Mouse (Mus musculus) megakaryocyte, adult 5-6 weeks (primary cell): Measurements from ENCODE around the gene Gstm7. TPM values are rescaled to one million over a fixed set of nuclear protein-coding genes. Genes with fewer than 3 reads are reported as not detected.
"Not testable (repeated sequence)": the region's sequence is repeated elsewhere in the genome, so short reads cannot be mapped to it uniquely, and the experiment has no call there.

Experiments used
- ATAC-seq: 2 replicates; pipeline ENCODE4 v1.8.0; 2016; ENCODE audit warnings: mild to moderate bottlenecking, inconsistent platforms; ENCODE audit not compliant: poor library complexity, severe bottlenecking
- total RNA-seq, 2 experiments: library from RNA; stranded (forward) in 1 of 2; stranded (reverse) in 1 of 2; fragments of 153-499, 151-499 nt in 1 of 2; fragments of 221-1000, 200-1000 nt in 1 of 2; gene quantifications; 2 replicates each; pipeline versions ENCODE4 v1.2.3 to v1.2.4; 2015 to 2017

The Gstm7 gene
- total RNA-seq, 2 experiments from 2014 or later = 0.44 to 1.9 TPM

DNA sequence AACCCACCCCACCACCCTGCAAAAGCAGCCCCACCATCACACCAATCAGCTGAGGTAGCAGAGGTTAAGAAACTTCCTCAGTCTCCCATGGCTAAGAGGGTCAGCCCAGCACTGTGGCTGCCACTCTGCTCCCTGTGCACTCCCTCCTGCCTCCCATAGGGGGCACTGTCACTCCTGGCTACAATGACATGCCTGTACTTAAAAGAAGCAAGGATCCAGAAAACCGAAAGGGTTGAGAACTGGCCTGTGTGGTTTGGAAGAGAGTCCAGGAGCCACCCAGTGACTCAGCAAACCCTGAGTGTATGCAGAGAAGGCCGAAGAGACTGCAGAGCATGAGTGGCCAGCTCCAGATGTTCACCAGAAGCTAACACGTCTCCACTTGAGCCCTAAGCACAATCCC, 7.8 kb upstream of the Gstm7 start:
- ATAC-seq = peak; percentile 90

DNA sequence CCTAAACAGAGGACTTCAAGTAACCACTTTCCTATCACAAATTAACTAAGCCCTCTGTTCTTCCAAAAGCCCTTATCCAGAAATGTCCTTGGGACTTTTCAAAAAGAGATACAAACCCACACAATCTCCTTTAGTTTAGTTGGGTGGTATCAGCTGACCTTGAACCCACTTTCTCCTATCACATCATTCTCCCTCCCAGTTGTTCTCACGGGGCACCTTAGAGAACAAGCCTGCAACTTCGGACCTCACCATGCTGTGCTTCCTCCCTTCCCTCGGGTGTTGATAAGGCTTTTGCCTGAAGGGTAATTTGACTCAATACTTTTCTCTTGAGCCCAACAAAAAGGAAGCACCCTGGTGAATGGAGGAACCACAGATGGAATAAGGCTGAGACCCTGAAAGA, 4.3 kb upstream of the Gstm7 start:
- no peak for ATAC-seq

DNA sequence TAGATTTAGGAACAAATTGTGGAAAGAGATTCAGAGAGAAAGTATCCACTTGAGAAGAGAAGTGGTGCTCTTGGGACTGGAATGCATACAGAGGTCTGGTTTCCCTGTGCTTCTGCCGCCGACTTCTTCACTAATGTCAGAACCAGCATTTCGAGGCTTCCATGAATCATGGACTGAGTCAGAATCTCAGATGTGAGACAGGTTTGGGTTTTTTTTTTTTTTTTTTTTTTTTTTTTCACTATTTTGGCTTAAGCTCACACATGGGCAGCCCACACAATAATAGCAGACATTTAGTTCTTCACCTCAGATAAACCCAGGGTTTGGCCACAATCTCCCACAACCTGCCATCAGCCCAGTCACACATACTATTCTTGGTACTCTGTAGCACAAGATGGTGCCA, 3.7 kb upstream of the Gstm7 start:
- ATAC-seq = no peak

DNA sequence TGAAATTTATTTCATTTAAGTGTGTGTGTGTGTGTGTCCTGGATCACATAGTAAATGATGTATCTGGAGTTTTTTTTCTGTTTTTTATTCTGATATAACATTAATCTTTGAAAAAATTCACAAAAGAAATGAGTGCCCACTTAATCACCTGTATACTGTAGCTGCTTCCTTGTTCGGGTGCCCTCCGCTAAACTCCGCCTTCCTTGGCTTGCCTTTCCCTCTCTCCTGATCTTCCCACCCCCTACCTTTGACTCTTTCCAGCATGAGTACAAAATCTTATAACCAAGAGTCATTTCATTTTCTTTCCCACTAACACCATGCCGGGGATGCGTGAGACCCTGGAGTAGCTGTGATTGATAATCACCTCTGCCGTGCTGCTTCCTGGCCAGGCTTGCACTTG, 511 bp upstream of the Gstm7 start:
- ATAC-seq = no peak

DNA sequence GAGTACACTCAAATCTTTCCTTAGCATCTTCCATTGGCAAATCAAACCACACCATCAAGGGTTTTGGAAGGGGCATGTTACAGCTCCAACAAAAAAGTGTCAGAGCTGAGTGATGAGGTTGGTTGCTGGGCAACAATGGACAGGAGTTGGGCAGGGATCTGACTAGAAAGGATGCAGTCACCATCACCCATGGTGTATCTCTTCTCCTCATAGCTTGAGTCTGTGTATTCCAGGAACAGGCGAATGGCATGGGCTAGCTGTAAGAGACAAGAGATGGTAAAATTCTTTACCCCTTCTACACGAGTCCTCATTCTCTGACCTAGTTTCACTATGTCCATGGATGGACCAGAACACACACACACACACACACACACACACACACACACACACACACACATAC, 483 bp downstream of the Gstm7 start:
- ATAC-seq = no peak

DNA sequence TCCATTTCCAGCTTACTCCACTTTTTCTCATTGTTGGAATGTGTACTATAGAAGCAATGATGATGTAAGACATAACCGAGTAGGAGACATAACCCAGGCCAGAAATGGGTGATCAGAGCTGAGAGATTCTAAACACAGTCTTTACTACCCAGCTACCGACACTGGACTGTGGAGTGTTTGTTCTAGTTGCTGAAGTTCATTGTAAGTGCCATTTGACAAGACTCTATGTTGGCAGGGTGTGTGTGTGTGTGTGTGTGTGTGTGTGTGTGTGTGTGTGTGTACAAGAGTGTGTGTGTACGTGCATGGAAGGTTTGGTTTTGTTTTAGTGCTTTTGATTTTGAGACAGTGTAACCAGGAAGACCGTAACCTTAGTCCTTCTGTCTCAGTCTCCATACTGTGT, 1.9 kb downstream of the Gstm7 start:
- no peak for ATAC-seq

DNA sequence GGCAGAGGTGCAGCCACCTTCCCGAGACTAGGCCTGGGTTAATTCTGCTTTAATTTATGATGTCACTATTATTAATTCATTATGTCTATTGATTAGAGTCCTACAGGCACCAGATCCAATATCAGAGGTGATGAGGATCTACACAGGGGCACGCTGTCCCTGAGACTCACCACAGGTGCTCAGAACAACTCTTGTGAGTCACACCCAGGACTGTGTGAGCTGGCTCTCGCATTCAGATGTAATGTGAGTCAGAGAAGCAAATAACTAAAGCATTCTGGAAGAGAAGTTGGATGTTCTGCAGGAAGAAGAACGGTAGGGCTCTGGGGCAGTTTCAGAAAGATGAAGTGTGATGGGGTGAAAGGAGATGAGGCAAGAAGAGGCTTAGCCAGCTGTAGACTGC, 2.4 kb downstream of the Gstm7 start:
- ATAC-seq = no peak

DNA sequence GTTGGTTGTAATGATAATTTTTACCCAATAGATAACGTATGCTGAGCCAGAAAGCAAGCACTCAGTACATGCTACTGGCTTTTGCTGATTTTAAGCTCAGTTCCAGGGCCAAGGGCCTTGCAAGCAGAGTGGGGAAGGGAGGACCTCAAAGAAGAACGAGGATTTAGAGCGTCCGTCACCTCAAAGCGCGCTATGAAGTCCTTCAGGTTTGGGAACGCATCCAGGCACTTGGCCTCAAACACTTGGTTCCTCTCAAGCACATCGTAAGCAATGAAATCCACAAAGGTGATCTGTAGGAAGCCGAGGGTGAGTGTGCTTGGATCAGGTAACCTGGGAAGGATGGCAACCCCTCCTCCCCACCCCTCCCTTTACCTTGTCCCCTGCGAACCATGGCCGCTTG, 2.9 kb downstream of the Gstm7 start:
- no peak for ATAC-seq

DNA sequence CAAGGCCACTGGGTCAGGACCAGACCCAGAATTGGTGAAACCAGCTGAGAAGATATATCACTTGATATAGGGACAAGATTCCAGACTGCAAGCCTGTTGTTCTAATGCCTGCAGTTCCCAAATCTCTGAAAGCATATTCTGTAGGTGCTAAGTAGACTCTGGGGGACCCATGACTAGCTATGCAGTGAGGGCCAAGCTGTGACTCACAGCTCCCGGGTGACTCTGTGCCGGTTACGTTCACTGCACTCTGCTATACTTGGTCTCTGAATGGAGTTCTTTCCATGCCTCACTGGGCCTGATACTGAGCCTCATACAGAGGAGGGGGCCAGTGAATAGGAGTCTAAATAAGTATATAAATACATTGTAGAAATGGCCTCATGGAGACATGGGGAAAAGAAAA, 3.8 kb downstream of the Gstm7 start:
- no peak for ATAC-seq

DNA sequence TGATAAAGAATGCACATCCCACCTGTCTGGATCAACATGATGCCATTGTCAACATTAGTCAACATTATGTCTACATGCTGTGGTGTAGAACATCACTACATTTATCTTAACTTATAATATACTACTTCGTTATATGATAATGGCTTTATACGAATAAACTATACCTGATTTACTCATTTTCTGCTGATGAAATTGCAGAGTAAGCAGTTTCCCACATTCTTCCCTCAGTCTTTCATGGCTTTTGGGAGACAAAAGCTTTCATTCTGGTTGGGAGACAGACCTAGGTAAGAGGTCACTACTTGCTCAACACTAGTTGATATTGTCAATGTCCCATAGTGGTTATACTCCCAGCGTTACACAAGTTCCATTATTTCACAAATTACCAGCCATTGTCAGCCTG, 6.3 kb downstream of the Gstm7 start:
- ATAC-seq = no peak

DNA sequence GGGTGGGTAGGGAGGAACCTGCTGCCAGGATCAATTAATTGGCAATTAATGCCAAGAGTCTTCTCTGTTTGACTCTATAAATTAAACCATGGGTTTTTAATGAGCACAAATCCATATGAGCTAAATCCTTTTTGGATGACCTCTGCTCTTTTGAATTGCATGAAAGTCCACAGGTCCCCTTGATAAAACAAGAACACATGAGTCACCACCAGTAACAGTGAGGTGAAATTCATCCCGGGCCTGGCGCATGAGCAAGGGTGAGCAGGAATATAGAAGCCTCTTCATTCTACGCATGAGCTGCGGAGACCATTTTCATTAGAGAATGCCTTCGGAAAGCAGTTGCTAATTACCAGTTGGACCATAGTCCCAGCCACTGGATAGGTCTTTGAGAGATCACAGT, 11.3 kb downstream of the Gstm7 start:
- ATAC-seq = no peak

DNA sequence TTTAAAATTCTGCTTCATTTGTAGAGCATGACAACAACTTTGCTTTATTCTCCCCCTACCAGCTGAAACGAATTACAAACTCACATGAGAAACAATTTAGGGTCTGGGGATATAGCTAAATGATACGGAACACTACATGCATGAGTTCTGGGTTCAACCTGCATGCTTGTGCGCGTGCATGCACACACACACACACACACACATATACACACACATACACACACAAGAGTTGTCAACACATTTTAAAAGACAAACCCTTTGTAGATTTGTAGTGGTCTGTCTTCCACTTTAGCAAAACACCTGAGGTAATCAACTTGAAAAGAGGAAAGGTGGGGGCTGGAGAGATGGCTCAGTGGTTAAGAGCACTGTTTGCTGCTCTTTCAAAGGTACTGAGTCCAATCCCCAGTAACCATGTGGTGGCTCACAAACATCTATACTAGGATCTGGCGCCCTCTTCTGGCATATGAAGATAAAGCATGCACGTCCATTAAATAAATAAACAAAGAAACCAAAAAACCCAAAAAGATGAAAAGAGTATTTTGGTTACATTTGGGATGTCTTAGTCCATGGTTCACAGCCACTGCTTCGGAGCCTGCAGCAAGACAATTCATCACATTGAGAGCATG, 13.7 kb downstream of the Gstm7 start:
- peak; percentile 80 for ATAC-seq

DNA sequence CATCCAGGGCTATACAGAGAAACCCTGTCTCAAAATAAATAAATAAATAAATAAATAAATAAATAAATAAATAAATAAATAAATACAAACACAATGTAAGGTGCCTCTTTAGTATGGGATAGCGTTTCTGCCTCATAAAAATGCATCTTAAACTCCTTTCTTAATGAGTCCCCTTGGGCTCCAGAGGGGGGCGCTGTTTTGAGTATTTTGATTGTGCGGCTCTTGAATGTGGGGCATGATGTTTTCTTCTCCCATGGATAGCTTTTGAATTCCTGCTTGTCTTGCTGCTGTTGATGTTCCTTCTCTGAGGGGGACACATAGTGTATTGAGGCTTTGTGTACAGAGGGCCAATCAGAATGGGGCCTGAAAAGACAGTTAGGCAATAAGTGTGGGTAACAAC, 14.5 kb downstream of the Gstm7 start:
- no peak for ATAC-seq

DNA sequence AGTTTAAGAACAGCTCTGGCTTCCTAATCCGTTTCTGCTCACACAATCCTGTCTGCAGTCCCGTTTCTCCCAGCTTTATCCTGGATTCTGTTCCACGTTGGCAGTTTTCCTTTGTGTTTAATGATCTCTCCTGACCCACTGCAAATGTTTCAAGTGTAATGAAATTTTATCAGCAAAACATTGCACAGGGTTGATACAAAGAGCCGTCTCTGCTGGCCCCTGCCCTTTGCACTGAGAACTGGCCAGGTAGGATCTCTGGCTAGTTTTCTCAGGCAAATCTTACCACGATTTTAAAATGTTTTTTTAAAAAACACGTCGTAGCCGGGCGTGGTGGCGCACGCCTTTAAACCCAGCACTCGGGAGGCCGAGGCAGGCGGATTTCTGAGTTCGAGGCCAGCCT, 14.9 kb downstream of the Gstm7 start:
- no peak for ATAC-seq

DNA sequence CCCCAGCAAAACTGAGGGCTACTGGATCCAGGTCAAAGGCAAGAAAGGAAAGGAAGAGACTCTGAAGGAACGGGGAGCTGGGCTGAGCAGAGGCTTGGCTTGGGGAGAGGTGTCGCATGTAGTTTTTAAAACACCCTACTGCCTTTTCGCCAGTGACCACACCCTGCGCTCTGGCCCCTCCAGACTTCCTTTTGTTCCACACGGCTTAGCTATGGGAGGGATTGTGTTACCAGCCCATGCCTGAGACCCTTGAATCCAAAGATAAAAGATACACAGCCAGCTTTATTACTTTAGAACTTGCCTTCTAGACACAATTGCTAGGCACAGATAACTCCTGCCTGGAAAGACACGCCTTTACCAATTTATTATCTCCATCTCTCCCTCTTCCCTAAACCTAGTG, 25.7 kb downstream of the Gstm7 start:
- ATAC-seq = no peak

DNA sequence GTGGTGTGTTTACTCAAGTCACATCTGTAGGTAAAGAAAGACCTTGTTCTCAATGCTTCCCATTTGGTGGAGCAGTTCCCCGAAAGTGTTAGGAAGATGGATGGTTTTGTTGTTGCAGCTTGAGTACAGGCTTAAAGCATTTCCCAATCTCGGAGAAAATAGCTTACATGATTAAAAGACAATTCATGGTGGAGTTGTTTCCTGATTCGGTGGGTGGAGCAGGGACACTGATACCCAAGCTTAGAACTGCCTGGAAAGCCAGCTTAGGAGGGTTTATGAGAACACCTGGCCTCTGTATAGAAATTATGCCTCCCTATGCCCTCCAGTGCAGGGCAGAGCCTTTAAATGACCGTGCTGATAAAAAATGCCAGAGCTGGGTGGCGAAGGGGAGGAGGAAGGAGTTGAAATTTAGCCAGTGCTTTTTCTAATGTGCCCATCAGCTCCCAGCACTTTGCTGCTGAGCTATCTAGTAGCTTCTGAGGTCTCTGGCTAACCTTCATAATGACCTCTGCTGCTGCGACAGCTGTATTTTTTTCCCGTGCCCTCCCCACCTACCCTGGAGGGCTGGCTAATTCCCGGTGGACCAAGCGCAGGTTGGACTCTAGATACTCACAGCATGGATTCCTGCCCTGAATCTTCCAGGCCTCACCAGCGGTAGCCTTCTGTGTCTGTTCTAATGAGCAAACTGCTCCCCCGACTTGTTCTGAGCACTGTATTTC, 30.5 kb downstream of the Gstm7 start:
- no peak for ATAC-seq

DNA sequence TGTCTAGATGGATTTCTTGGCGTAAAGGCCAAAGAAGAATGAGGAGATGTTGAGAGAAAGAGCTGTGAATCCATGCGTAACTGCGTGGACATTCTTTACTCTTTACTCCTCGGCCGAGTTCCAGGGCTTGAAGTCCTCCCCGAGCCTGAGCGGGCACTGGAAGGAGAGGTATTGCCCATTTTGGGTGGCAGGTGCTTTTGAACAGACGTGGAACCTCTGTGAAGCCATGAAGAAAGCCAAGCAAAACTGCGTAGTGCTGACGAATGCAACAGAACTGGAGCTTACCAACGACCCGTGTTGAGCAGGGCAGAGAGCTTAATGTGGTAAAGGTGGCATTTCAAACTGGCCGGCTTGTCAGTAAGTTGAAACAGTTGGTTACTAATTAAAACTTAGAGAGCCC, 32.9 kb downstream of the Gstm7 start:
- ATAC-seq = no peak

DNA sequence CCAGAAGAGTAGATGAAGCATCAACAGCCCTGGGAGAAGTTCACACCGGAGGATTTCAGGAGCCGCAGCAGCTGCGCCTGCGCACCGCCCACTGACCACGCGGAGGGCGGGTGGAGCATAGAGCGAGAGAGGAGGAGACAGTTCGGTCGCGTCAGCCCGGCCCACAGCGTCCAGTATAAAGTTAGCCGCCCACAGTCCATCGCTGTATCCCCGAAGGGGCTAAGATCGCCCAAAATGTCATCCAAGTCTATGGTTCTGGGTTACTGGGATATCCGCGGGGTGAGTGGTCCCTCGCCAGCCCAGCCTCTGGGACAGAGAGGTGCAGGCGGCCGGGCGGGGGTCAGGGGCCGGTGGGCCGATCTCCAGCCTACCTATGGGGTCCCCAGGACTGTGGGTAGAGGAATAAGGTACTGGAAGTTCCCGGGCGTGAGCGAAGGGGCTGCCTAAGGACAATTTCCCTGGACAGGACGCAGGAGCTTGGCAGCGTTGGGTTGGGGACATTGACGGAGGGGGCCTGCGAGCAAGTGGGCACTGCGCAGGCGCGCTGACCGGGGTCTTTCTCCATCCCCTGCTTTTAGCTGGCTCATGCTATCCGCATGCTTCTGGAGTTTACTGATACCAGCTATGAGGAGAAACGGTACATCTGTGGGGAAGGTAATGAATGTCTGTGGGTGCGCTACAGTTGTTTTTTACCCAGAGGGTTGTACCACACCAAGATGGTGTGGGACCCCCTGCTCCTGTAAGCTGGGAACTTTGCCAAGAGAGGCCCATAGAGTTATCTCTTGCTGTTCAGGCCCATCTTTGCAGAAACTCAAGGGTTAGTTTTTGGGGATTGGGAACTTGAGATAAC, 35.7 kb downstream of the Gstm7 start, which contains the start of gene Gstm5:
Gene Gstm5 (plus strand): TSS at position 102 of the 850 bp plus-strand sequence.
- ATAC-seq = peak; percentile 95

DNA sequence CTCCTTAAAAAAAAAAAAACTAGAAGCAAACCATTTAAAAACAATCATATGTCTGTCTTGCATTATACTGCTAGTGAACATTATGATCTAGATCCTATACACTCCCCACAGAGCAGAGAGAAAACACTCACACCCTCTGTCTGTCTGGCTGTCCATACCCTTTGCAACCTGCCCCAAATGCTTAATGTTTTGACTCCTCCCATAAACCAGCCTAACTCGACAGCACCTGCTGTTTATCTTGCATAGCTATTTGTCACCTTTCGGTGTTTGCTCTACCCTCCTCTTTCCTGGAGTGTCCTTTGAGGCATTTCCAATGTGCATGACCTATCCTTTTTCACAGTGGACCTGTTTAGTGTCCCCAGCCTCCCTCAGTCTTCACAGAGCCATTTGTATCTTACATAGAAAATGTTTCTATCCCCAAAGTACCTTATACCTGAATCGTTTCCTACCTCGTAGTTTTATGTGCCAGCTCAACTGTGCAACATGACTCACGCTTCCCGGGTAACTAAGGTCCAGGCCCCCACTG, 36.4 kb downstream of the Gstm7 start:
- no peak for ATAC-seq

DNA sequence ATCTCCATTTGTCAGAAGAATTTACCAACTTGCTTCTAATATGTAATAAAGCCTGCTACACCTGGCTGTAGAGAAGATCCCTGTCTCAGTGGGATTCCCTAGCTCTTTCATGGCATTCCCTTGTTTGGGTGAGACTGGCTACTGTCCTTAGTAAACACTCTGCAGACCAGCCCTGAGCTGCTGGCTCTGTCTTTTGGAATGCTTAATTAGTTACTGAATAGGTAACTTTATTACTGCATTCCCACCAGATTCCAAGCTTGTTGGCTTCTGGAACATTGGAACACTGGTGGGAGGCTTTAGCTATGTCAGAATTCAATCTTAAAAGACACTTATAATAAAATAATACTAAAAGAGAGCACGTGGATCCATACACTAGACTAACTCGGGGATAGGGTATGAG, 42.4 kb downstream of the Gstm7 start:
- not testable (repeated sequence) for ATAC-seq

DNA sequence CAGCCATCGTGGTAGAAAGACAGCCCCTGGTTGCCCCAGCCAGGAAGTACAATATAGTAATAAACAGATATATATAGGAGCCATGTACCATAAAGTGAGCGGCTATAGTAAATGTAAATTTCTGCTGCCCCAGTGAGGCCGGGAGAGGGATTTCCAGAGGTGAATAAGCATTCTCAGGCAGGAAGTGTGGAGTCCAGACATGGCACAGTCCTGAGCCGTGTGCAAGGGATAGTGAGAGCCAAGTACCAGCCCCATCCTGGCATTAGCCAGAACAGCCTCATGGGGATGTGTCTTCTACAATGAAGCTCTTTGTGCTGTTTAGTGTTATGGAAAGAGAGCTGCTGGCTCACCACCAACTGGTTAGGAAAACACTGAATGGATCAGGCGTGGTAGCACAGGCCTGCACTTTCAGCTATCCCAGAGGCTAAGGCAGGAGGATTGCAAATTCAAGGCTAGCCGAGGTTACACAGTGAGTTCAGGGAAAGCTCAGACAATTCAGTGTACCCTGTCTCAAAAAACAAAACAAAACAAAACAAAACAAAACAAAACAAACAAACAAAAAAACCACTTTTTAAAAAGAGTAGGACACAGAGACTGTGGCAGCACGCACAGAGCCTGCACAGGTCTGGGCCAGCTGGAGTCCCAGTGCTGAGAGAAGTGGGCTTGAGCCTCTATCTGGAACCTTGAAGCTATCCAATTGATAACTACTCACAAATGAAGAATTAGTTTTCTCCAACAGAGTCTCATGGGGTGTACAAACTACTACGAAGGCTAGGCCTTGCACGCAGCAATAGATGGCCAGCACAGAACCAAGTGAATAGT, 43.7 kb downstream of the Gstm7 start:
- no peak for ATAC-seq
